Mouse (Mus musculus) testis, adult 2 months (tissue): ENCODE results near the gene Stk25. TPM values are rescaled to one million over a fixed set of nuclear protein-coding genes. Genes with fewer than 3 reads are reported as not detected.

Source experiments
- H3K27ac ChIP-seq: fragments of 200-500 bp; 2 replicates; pipeline ENCODE4 v1.5.1; 2012; ENCODE audit warnings: low read depth, low read length; ENCODE audit not compliant: control insufficient read depth, insufficient read depth
- H3K27me3 ChIP-seq: fragments of 200-500 bp; 2 replicates; pipeline ENCODE4 v1.6.1; 2012; ENCODE audit warnings: mild to moderate bottlenecking, low read length, moderate library complexity; ENCODE audit not compliant: control insufficient read depth, insufficient read depth
- H3K36me3 ChIP-seq: fragments of 200-500 bp; 2 replicates; pipeline ENCODE4 v1.6.1; 2012; ENCODE audit warnings: mild to moderate bottlenecking, low read length; ENCODE audit not compliant: control insufficient read depth, insufficient read depth
- H3K4me1 ChIP-seq: fragments of 200-500 bp; 2 replicates; pipeline ENCODE4 v1.6.1; 2012; ENCODE audit warnings: low read length; ENCODE audit not compliant: control insufficient read depth, insufficient read depth
- H3K4me3 ChIP-seq: fragments of 200-500 bp; 2 replicates; pipeline ENCODE4 v1.5.1; 2012; ENCODE audit warnings: low read depth, mild to moderate bottlenecking, low read length, moderate library complexity, mixed read lengths; ENCODE audit not compliant: control insufficient read depth
- CTCF ChIP-seq: fragments of 200-500 bp; IDR thresholded peaks from 2 replicates; pipeline ENCODE4 v1.5.1; 2012; ENCODE audit warnings: low read depth, mild to moderate bottlenecking, inconsistent platforms, low read length, moderate library complexity; ENCODE audit not compliant: control insufficient read depth, insufficient read depth, insufficient replicate concordance
- POLR2A ChIP-seq: fragments of 200-500 bp; IDR thresholded peaks from 2 replicates; pipeline ENCODE4 v1.6.1; 2012; ENCODE audit warnings: low read depth, mild to moderate bottlenecking, inconsistent platforms, low read length, moderate library complexity; ENCODE audit not compliant: control insufficient read depth
- polyA plus RNA-seq: library from polyadenylated mRNA; depleted of rRNA; stranded (reverse); fragments of >200 nt; gene quantifications from 2 replicates; pipeline ENCODE4 v1.2.3, GENCODE M21; 2012

Gene Stk25
- polyA plus RNA-seq, 1 experiment: 191 TPM

DNA sequence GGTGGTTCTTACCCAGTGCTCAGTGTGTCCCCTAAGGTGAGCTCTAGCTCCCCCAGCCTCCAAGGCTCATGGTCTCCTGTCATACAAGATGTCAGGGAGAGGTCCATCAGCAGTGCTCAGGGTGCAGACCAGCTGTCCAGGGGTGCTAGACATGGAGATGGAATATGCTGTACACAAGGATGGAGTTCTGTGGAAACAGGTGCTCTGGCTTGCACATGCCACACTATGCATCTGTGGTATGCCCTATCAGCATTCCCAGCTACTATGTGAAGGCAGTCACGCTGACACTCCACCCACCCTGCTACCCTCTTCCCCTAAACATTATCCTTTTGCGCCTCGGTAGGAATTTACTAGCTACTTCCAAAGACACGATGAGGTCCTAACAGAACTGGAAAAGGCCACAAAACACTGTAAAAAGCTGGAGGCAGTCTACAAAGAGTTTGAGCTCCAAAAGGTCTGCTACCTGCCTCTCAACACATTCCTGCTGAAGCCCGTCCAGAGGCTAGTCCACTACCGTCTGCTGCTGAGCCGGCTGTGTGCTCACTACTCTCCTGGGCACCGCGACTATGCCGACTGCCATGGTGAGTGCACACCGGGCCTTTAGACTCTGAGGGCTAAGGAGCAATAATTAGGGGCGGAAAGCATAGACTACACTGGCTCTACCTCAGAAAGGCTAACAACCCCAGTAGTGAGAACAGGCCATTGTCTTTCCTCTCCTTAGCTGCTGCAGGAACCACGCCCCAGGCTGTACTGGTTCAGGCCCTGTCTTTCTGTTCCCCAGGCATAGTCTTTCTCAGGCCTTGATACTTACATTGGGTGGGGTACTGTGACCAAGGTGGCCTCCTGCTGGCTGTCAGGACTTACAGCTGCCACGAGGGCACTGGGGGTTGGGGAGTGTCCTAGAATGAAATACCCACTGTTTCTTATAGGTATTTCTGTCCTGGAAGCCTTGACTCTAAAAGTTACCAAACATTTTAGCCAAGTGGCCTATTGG lies 51.1 kb downstream of the Stk25 start:
- Histone ChIP-seq H3K4me1 (no peaks in the 10 kb centered on the region), H3K27ac (no peak overlapping the region), H3K36me3 (no peaks in the 10 kb centered on the region), H3K4me3 (no peak overlapping the region), H3K27me3 (no peaks in the 10 kb centered on the region)
- TF ChIP-seq POLR2A (no peak), CTCF (no peak)

- no peak for TF ChIP-seq POLR2A
- TF ChIP-seq CTCF: no peak
- no peaks in the 10 kb centered on the region for H3K4me1 ChIP-seq
Measured at GRCm38 (mm10) chr1:93603921-93604320, 54.5 kb downstream of the Stk25 start.

GRCm38 (mm10) chr1:93602911-93603310 lies 55.5 kb downstream of the Stk25 start:
- no peaks in the 10 kb centered on the region for H3K27me3 ChIP-seq
- no peaks in the 10 kb centered on the region for H3K36me3 ChIP-seq
- no peaks in the 10 kb centered on the region for H3K4me1 ChIP-seq
- H3K4me3 ChIP-seq: no peak overlapping the region
- no peak overlapping the region for H3K27ac ChIP-seq
- TF ChIP-seq POLR2A: no peak
- TF ChIP-seq CTCF: no peak

More at GRCm38 (mm10) chr1:93603921-93604320, 54.5 kb downstream of the Stk25 start:
- Histone ChIP-seq H3K36me3 (no peaks in the 10 kb centered on the region), H3K27ac (no peak overlapping the region), H3K4me3 (no peak overlapping the region), H3K27me3 (no peaks in the 10 kb centered on the region)

- Histone ChIP-seq H3K27ac (no peak overlapping the region), H3K4me1 (no peaks in the 10 kb centered on the region), H3K36me3 (no peaks in the 10 kb centered on the region), H3K27me3 (no peaks in the 10 kb centered on the region), H3K4me3 (no peak overlapping the region)
- no peak for TF ChIP-seq CTCF
- TF ChIP-seq POLR2A: no peak
Measured at GRCm38 (mm10) chr1:93595916-93596315, 62.5 kb downstream of the Stk25 start.

GRCm38 (mm10) chr1:93593960-93594359 lies 64.5 kb downstream of the Stk25 start:
- H3K27me3 ChIP-seq: no peaks in the 10 kb centered on the region

DNA sequence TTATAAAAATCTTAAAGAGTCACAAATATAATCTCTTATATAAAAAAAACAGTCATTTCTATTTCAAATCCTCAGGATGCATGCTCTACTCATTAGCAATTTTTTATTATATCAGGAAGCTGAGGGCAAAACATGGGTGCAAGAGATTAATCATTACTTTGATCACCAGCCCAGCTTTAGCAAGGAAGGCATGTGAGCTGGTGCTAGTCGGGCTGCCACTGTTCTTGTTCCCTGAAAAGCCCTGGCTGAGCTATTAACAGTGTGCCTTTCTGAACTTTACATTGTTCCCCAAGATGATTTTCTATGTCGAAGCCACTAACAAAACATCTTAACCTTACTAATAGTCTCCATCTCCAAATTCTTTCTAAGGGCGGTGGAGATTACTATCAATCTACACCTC lies 70.1 kb downstream of the Stk25 start:
- H3K4me1 ChIP-seq: no peaks in the 10 kb centered on the region
- no peak overlapping the region for H3K4me3 ChIP-seq
- TF ChIP-seq POLR2A: no peak
- TF ChIP-seq CTCF: no peak
- H3K27me3 ChIP-seq: no peaks in the 10 kb centered on the region
- no peak overlapping the region for H3K27ac ChIP-seq
- H3K36me3 ChIP-seq: no peaks in the 10 kb centered on the region

More at GRCm38 (mm10) chr1:93593960-93594359, 64.5 kb downstream of the Stk25 start:
- H3K4me1 ChIP-seq: no peaks in the 10 kb centered on the region
- no peak overlapping the region for H3K27ac ChIP-seq
- no peaks in the 10 kb centered on the region for H3K36me3 ChIP-seq
- no peak for TF ChIP-seq CTCF
- TF ChIP-seq POLR2A: no peak
- H3K4me3 ChIP-seq: no peak overlapping the region

GRCm38 (mm10) chr1:93581545-93581944 lies 76.9 kb downstream of the Stk25 start:
- Histone ChIP-seq H3K27ac (no peak overlapping the region), H3K27me3 (no peaks in the 10 kb centered on the region), H3K4me1 (no peaks in the 10 kb centered on the region), H3K4me3 (no peak overlapping the region), H3K36me3 (no peaks in the 10 kb centered on the region)
- TF ChIP-seq CTCF: no peak
- TF ChIP-seq POLR2A: no peak
